Mouse (Mus musculus): ENCODE data around the gene Abraxas2.

Gene Abraxas2

DNA sequence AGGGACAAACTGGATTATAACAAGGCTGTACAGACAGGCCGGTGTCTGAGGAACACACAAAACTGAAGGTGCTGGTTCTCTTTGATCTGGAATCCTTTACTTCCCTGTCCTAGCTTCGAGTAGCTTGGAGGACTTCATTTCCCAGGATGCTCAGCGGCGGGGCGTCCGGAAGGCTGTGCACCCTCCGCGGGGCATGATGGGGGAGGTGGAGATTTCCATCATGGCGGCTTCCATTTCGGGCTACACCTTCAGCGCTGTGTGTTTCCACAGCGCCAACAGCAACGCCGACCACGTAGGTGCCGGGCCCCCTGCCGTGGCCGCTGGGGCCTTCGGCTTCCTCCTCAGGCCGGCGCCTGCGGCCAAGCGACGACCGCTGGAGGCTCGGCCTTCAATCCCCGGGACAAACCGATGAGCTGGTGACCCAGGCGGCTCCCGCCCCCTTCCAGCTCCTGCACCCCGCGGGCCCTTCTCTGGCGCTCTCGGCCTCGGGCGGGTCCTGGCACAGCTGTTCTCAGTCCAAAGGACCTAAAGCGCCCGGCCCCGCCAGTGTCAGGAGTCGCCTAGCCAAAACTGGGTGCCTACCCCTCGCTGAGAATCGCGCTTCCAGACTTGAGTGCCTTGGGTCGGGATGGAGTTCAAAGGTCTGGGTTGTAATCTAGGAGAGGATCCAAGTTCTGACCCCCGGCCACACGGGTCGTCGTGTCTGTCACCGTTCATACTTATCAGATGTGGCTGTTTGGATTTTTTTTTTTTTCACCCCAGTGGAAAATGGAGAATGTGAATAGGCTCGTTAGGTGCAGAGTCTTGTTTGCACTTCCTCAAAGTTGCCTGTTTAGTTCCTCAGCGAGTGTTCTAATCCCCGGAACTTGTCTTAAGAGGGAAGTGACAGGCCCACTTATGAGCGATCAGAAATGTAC is at the start of gene Abraxas2:
Gene Abraxas2, plus strand, starts transcription at position 184 of the 917 bp plus-strand sequence.
- in situ Hi-C loops (cut with MboI), result no loop called here

DNA sequence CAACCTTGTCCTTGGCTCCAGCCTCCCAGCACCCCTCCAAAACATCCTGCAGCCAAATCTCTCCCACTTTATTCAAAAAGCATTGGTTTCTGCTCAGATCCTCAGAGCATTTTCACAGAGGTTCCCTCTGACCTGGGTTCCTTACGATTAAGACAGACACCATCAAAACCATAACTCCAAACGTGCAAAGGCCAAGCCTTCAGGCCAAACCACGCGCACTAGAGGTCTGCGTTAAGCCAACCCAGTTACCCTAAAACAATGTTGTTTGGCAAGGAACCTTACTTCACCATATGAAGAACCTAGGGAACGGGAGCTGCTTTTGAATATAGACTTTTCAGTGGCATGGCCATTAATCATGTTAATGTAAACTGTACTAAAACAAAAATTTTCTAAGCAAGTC is 49.3 kb upstream of the Abraxas2 start:
- in situ Hi-C loops (cut with MboI), result no loop called here

DNA sequence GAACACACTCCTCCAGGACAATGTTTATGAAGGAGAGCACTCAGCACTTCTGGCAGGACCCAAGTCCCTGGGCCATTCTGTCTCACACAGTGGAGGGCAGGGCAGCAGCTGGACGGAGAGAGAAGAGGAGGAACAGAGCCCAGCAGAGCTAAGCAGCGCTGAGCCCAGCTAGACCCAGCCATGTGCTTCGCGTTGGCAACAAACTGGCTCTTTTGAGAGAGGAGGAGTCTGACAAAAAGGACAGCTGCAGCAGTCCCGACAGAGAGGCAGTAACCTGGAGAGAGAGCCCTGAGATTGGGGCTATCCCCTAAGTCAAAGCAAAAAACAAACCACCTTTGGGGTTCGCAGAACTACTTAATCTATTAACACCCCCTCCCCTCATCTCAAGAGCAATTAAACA is 48.7 kb upstream of the Abraxas2 start:
- in situ Hi-C loops (cut with MboI), result no loop called here

DNA sequence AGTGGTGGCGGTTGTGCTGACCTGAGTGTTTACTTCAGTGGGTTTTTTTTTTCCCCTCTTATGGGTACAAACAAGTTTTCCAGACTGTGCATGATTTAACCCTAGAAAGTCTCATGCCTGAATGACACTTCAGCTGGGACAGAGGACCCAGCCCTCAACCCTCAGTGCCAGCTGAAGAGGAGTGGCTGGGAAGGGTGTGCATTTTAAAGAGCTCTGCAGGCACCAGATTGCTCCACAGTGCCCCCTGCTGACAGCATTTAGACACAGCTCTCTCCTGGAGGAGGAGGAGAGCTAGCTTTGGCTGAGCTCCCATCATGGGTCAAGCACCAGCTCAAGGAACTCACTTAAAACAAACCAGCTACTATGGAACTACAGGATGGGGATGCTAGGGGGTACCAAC is 48.1 kb upstream of the Abraxas2 start:
- in situ Hi-C loops (cut with MboI), result no loop called here

DNA sequence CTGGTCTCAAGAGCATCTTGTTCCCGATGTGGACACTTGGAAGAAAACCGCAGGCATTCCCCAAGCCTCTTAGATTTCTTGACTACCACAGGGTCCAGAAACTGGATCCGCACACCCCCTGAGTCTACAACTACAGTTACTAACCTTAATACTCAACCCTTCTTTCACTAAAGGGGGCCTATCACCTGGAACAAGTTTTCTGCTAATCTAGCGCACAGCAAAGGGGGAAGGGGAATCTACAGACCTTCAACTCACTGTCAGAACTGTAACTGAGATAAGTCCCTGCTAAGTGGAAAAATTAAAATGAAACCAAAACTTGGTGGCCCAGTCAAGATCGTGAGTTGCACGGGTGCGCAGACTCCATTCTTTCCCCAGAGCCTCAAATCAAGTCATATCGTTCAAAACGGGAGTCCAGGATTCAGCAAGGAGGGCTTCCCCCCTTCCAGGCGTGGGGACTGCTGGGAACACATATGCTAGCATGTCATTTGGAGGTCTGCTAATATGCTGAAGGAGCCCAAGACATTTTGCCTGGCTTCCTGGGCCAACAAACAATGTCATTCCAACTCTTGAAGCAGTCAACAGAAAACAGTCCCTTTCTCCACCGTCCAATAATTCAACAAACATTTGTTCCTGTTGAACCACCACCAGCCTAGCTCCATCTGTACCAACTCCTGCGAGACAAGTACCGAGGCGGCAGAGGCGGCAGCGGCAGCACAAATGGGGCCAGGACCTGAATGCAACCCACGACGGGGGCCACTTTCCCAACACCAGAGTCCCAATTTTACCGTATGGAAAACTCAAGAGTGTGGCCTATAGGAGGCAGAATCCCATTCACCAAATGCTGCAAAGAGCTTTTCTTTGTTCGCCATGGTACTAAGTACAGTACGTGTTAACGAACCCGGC is 47.1 kb upstream of the Abraxas2 start:
- in situ Hi-C loops (cut with MboI), result no loop called here

DNA sequence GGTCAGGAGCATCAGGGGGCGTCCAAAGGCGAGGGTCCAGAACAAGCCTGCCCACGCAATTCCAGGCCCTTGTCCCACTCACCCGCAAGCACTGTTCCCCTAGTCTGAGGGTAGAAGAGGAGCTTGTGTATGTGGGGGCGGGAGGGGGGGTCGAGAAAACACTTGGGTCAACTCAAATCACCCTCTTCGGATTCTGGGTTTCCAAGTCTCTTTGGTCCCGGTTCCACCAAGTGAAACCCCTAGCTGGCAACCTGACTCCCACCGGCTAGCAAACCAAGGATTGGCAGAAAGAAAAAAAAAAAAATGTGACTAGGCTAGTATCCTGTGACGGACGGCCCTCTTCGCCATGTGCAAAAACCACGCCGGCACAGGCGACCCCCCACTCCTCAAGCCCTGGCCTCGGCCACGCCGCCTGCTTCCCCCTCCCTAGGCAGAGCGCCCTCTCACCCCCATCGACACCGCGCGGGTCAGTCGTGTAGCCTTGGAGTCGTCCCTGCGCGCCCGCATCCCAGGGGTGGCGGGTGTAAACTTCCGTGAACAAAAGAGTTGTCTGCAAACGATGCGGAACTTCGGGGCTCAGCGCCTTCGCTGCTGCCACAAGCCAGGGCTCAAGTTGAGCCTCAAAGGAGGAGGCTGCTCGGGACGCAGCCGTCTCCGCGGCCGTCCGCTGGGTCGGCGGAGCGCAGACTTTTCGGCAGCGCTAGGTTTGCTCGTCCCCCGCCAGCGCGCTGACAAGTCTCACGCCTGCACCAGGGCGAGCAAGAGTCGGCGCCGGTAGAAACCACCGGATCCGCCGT is 46.2 kb upstream of the Abraxas2 start:
- in situ Hi-C loops (cut with MboI), result no loop called here

DNA sequence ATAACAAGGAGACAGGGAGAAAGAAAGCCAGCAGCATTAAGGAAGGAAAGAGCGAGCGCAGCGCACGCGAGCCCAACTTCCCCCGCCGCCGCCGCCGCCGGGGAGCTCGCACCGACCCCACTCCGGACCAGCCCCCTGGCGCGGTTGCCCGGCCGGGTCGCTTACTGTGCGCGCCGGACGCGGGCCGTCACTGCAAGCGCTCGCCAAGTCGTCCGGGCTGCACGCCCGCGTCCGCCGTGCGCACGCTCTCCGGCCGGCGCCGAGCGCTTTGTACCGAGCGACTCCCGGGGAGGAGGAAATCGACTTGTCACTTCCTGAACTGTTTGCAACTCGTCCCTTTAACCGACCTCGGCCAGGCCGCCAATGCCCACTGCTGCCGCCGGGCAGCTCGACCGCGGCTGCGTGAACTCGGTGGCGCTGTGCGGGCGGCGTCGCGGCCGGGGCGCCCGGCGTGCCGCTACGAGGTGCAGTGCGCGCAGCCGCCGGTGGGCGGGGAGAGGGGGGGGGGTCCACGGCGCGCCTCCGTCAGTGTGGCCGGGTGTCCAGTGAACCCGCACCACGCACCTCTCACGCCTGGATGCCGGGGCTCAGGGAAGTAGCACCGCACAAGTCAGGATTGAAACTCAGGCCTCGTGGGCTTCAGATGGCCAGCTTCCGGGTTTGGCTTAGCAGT is 45.5 kb upstream of the Abraxas2 start, which contains the start of gene Fam53b:
Gene Fam53b, minus strand, starts transcription at position 471 of the 673 bp plus-strand sequence.
- in situ Hi-C loops (cut with MboI), result no loop called here

DNA sequence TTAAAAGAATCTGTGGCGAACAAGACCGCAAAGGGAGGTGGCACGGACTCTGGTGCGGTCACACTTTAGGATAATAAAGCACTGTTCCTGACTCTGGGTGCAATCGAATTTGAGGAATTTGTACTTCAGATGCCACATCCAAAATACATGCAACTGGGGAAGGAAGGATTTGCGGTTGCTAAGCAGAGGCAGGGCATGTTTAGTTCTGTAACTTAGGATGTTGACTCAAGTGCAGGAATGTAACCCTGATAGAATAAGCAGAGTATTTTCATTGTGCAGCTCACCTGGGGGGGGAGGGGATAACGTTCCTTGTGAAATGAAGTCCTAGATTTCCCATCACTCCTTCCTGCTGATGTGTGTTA is 45.0 kb upstream of the Abraxas2 start:
- in situ Hi-C loops (cut with MboI), result no loop called here

DNA sequence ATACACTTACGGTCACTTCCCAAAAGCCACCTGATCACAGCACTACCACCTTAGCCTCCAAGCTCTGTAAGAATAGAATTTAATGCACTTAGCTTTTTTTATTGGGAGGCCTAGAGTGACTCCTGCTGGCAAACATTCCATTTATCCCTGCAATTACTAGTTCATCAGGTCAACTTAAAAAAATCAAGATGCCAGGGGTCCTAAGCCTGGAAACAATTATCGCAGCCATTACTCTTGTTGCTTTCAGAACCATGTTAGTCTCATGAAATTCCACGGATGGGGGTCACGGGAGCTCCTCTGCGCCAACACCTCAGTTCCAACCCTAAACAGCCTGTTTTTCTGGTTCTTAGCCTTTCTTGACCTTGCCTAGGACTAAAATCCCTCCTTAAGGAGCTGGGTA is 43.9 kb upstream of the Abraxas2 start:
- in situ Hi-C loops (cut with MboI), result no loop called here

DNA sequence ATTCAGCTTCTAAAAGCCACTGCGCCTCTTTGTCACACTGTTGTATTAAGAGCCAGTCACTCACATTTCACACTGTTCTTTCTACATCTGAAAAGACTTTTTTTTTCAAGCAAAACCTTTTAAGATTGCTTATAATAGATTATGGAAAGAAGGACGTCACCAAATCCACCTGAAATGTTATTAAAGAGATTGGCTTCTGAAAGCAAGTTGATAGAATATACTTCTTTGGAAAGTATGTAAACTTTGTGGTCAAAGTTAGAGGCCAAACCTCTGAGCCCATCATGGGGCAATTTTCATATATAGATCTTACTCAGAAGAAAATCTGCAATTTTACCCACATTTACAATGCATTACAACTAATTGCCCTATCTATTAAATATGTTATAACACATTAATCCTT is 42.5 kb upstream of the Abraxas2 start:
- in situ Hi-C loops (cut with MboI), result no loop called here

DNA sequence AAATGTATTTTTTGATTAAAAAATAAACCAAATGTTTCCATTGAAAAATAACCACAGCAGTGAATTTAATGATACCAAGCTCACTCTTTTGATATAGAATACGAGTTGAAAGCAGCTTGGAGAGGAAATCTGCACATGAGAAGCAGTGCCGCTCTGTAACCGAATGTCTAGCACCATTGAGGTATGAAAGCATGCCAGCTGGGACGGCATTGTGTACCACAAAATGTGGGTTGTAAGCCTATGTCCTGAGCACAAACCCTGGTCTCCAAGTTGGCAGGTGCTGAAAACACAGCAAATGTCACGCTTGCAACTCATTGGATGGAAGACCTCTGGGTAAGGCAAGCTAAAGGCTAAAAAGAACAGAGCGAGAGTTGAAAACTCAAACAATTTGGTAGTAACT is 42.0 kb upstream of the Abraxas2 start:
- in situ Hi-C loops (cut with MboI), result no loop called here

DNA sequence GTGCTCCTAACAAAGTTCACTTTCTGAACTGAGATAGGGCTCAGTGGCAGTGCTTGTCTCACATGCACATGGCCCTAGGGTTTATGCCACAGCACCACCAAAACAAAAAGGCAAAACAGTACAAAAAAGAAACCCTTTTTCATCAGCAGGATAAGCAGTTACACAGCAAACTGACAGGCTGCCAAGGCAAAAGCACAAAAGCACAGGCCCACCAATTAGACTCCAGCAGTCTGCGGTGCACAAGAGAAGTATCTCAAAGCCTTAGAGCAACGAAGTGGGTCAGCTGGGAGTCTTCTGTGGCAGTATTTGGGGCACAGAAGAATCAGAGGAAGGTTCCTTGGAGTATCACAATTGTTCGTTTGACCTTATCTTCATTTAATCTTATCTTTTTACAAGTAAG is 38.3 kb upstream of the Abraxas2 start:
- in situ Hi-C loops (cut with MboI), result no loop called here

DNA sequence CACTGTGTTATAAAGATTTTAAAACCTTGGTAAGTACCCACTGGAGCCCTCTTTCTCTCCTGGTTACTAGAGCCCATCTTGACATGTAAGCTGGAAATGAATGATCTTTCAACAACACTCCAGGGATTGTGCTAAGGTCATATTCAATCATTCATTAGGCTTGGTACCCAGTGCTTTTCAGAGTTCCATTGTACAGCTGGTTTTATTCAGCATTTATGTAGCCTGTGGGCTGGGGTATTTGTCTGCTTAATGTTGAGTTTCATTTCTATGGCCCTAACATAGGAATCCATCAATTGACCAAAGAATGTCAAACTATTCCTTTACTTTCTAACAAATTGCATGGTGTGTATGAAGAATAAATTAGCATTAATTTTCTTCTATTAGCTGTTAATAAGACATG is 35.2 kb upstream of the Abraxas2 start:
- in situ Hi-C loops (cut with MboI), result no loop called here

DNA sequence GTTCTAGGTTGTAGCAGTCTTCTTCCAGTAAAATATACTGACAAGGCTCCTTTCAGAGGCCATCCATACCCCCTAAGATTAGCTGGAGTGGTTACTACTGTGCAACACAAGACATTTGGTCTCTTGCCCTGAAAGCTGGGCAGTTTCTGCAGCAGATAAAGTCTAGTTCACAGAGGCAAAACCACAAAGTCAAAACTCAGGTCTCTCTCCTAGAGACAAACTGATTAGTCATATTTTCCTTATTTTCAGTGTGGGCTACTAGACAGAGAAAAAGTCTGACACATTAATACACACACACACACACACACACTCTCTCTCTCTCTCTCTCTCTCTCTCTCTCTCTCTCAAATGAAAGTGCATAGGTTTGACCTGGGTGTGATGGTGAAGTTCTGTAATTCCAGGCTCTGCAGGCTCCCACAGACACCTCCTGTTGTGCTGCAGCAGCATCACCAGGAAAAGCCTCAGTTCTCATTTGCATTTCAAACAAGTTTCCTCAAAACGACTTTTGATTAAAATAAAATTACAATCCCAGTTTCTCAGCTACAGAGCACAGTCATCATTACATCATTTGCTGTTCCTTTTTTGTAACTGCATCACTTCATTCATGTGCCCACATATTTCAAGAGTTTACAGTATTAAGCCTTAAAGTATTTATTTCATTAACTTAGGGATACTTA is 34.5 kb upstream of the Abraxas2 start:
- in situ Hi-C loops (cut with MboI), result no loop called here

DNA sequence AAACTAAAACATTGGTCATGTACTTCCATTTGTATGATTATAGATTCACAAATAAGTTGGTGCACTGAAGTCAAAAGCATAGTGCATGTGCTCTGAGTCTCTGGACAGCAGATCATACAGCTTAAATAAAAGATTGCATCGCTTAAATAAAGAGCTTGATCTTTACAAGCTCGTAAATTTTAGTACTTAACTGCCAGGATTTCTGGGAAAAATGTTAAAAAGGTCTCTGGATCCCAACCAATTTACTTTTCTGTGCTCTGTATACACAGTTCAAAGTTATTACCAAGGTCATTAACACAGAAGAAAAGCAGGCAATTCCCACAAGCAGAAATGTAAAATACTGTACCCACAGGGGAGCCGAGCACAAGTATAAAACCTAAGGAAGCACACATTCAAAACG is 28.1 kb upstream of the Abraxas2 start:
- in situ Hi-C loops (cut with MboI), result no loop called here

DNA sequence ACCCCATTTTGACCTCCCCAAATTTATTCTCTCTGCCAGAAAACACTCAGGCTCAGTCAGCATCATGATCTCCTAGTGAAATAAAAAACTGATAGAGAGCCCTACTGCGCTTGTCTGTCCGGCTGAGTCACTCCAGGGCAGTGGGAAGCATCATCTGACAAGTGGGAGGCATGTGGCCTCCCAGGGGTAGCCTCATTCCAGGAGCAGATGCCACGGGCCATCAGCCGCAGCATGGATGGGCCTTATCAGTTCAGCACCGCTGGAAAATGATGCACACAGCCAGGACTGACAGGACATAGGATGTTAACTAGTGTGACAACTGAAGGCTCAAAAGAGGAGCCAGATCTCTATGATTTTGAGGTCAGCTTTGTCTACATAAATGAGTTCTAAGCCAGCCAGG is 17.7 kb upstream of the Abraxas2 start:
- in situ Hi-C loops (cut with MboI), result no loop called here

DNA sequence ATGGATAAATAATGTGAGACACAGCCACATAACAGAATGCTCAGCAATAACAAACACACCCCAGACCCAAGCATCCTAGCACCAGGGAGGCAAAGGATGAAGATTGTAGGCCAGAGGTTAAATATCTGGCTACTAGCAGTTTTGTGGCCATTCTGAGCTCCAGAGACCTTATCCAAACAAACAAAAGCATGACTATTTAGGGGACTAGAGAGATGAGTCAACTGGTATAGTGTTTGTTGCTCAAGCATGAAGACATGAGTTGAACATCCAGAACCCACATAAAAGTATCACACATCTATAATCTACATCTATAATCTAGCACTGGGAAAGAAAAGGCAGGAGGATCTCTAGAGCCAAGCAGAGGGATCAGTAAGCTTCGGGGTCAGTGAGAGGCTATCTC is 16.6 kb upstream of the Abraxas2 start:
- in situ Hi-C loops (cut with MboI), result no loop called here

DNA sequence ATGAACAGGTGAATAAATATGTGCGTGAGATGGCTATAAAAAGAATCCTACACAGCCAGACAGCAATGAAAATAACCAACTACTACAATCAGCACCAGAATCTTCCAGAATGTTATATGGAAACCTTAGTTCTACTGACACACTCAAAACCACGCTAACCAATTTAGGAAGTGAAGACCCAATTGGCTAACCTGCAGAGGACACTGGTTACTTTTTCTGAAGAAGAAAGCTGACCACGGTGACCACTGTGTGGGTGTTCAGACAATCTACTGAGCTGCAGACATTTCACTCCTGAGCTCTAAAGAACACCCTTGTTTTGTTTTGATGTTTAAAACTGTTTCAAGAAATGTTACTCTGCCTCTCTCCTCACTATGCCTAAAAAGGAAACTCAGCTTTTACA is 15.9 kb upstream of the Abraxas2 start:
- in situ Hi-C loops (cut with MboI), result no loop called here

DNA sequence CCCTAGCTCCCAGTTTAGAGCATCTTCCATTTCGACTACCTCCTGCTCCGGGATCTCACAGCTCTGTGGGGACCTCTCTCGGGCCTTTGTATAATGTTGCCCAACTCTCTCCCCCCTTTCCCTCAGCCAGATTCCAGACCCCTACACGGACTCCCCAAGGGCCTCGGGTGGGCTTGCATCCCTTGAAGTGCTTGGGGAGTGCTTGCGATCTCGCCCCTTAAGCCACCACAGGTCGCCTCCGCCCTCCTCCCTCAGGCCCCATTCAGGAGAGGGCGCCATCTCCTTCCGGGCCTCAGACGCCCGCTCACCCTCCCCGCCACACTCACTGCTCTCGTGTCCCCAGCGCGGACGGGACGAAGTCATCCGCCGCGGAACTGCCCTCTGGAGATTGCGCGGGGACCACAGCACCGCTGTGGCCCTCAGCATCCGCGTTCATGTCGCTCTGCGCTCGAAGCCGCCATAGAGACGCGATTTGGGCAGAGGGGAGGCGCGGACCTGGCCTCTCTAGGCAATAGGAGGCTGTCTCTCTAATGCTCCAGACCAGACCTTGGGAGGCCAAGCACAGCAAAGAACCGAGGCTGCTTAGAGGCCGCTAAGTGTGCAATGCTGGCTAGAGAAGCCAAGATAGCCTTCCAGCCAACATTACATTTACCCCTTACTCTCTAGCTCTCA is 6.7 kb upstream of the Abraxas2 start, which contains the start of gene Eef1akmt2:
Gene Eef1akmt2, minus strand, starts transcription at position 501 of the 672 bp plus-strand sequence.
- in situ Hi-C loops (cut with MboI), result no loop called here

DNA sequence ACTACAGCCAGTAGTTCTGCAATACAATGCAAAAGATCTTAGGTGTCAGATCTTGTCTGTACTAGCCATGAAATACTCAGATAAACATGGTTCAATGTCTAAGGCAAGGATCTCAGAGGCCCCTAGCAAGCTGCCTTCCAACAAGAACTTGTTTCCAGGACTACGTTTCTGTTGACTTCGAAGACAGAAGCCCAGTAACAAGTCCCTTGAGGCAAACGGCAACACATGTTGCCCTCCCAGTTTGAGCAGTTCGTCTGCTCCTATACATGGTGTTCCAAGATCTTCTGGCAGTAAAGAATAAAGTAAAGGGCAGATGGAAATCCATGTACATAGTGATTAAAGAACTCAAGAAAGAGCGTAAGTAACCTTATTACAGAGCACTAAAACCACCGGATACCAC is 5.7 kb upstream of the Abraxas2 start:
- in situ Hi-C loops (cut with MboI), result no loop called here

Data from mature B cell (primary cell).